Mouse (Mus musculus): Measurements from ENCODE around the gene Scn2a. TPM values are rescaled to one million over a fixed set of nuclear protein-coding genes. Genes with fewer than 3 reads are reported as not detected.

Scn2a gene
- 38.7 and 40.8 TPM in 2 replicates for polyA plus RNA-seq (2012; rRNA removed)

DNA sequence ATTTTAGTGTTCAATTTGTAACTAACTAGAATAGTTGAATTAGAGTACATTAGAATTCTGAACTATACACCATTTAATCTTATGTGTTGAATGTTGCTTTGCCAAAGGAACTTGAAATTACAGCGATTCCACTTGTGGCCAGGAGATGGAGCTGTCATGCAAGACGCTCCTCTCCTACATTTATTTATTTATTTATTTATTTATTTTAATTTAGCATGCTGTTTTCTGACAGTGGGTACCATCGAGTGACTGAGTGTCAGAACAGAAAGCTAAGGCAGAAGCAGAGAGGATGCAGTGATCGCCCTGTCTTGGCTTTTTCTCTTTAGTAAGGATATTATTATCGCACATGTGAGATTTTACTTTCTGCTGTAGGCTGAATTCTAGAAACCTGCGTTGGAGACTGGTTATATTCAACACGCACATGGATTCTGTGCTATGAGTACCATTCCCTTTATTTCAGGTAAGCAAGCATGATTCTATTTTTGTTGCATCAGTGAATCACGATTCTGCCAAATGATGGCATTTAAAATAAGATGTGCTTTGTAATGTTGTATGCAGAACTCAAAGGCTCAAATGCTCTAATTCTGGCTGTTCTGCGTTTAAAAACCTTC is at the start of gene Scn2a:
Gene Scn2a, plus strand, starts transcription at position 216 of the 611 bp plus-strand sequence.

Other genes with a start within 250 kb of the Scn2a start
- 48.0 and 48.3 TPM in 2 replicates for gene Scn3a, start 53.1 kb upstream of the Scn2a start, polyA plus RNA-seq (2012; rRNA removed)
- gene Csrnp3, start 225.0 kb downstream of the Scn2a start, polyA plus RNA-seq (2012; rRNA removed), result 35.8 and 38.0 TPM in 2 replicates